Mouse (Mus musculus) left cerebral cortex, adult 11 months (tissue): ENCODE results near the gene Chrd.

Source experiments
- DNase-seq: peaks from one replicate; pipeline ENCODE4 v3.0.0; 2022; ENCODE audit warnings: low spot score

The Chrd gene

DNA sequence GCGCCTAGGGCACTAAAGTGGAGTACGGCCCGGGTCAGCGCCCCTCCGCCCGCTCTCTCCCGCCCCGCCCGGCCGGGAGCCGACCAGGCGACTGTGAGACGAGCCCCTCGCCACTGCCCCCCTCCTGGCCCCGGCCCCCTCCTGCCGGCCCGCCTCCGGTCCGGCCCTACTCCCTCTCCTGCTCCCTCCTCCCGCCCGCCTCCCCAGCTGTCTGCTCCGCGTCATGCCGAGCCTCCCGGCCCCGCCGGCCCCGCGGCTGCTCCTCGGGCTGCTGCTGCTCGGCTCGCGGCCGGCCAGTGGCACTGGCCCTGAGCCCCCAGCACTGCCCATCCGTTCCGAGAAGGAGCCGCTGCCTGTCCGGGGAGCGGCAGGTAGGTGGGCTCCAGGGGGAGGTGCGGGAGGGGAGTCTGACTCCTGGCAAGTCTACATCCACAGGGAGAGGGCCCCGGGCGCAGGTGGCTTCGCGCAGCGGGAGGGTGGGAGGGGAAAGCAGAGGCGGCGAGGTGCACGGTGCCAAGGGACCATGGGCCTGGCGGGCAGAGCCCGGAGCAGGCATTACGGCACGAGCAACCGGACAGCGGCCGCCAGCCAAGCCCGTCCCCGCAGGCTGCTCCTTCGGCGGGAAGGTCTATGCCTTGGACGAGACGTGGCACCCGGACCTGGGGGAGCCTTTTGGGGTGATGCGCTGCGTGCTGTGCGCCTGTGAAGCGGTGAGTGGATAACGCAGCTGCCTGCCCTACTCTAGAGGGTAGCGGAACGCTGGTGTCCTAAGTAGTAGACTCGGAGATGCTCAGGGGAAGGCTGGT, at the start of gene Chrd:
Gene Chrd, plus strand, starts transcription at position 203 of the 806 bp plus-strand sequence.
- DNase-seq: no peak

DNA sequence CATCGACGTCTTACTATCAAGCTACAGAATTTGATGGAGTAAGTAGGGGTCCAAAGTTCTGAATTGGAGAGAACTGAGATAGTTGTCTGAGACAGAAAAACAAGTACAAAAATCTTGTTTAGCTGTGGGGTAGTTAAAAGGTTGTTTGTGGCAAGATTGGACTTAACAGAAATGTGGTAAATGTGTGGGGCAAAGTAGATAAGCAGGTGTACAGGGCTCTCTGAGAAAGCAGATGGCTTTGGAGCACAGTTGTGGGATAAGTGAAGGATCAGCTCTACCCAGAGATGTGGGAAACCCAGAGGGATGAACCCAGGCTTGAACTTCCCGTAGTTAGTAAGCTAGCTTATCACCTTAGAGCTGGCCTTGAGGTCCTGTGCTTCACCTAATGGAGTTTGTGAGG, 42.2 kb upstream of the Chrd start:
- DNase-seq: no peak

DNA sequence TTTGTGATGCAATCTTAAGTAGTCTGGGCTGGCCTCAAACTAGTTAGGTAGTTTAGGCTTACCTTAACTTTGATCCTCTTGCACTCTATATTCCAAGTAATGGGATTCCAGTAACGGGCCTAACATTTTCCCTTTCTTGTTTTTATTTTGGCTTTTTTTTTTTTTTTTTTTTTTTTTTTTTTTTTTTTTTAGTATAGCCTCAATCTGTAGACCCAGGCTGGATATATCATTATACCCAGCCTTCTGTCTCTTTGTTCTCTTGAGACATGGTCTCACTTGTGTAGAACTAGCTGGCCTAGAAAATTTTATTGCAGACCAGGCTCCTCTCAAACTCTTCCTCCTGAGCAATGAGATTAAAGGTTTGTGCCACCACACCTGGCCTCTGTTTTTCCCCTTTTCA, 41.3 kb upstream of the Chrd start:
- no peak for DNase-seq

DNA sequence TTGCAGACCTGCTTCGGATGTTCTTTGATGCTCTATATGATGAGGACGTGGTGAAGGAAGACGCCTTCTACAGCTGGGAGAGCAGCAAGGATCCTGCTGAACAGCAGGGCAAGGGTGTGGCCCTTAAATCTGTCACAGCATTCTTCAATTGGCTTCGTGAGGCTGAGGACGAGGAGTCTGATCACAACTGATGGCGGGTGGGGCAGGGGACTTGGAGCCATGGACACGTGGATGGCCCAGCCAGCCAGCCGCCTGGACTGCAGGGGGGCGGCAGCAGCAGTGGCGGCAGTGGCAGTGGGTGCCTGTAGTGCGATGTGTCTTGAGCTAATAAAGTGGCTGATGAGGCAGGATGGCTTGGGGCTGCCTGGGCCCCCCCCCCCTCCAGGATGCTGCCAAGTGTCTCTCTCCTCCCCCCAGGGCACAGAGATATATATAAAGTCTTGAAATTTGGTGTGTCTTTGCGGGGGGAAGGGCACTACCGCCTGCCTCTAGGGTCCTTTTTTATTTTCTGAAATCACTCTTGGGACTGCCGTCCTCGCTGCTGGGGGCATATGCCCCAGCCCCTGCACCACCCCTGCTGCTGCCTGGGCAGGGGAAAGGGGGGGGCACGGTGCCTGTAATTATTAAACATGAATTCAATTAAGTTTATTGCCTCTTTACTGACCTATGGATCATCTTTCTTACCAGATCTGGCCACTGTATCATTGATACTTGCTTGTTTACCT, 40.5 kb upstream of the Chrd start:
- DNase-seq: no peak

DNA sequence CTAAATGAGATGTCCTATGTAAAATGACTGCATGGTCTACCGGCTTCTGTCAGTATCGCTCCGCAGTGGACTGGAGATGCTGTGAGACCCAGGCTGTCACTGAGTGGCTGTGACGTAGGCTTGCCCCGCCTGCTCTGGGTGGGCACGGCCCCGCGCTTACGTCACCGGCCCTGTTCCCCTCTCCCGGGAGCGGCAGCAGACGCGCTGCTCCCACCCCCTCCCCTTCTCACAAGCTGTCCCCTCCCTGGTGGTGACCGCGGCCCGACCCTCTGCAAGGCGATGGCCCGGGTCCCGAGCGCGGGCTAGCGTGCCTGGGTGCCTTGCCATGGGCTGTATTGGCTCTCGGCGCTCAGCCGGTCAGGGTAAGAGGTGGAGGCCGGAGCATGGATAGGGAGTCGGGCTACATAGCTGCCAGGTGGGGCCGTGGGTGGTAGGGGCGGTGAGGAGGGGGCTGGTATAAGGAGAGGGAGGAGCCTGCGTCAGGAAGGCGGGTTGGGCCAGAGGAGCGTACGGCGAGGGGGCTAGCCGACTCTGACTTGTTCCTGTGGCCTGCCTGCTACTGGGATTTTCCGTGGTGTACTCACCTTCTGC, 39.7 kb upstream of the Chrd start, which contains the start of gene Fam131a:
Gene Fam131a, plus strand, starts transcription at position 131 of the 591 bp plus-strand sequence.
- DNase-seq: peak; percentile 92

DNA sequence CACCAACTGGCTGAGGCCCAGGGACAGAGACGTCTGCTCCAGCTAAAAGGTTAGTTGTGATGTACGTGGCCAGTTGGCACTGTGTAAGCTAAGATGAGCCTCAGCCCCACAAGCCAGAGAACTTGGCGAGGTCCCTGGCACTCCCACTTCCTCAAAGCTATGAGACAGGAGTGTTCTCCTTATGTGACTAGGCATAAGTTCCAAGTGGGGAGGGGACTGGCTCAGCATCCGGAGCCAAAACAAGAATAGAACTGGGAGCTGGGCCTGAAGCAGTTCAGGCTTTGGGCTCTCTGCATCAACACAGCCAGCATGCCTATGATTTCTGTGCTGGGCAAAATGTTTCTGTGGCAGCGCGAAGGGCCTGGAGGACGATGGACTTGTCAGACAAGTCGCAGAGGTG, 38.1 kb upstream of the Chrd start:
- no peak for DNase-seq

DNA sequence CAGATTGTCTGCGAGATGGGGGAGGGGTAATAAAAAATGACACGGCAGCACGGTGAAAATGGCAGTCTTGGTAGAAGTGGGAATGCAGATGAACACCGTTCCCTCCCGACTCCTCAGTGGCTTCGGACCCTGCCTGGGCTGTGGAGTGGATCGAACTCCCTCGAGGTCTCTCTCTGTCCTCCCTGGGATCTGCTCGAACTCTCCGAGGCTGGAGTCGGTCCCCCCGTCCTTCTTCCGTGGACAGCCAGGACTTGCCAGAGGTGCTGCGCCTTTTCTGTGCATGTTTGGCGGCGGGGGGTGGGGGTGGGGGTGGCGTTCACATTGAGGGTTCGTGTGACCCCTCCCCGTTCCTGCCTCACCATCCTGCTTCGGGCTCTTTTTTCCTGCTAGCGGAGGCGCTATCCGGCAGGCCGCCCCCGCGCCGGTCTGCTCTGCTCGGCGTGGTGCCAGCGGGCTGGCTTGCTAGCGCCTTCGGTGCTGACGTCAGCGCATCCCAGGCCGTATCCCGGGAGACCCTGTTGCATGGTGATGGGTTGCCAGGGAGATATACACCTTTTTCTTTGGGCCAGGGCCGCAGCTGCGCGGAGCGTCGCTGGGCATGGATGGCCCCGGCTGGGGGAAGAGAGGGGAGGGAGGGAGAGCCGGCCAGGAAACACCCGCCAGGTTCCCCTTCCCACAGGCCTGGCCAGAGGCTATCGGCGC, 37.2 kb upstream of the Chrd start:
- DNase-seq: peak; percentile 93

DNA sequence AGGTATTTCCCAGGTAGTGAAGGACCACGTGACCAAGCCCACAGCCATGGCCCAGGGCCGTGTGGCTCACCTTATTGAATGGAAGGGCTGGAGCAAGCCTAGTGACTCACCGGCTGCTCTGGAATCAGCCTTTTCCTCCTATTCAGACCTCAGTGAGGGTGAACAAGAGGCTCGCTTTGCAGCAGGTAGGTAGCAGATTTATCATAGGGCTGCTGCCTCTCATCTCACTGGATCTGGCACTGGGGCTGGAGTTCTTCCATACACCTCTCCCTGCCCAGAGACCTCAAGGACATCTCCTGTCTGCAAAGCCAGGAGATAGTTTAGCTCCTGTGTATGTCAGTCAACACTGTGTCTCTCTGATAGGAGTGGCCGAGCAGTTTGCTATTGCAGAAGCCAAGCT, 33.7 kb upstream of the Chrd start:
- no peak for DNase-seq

DNA sequence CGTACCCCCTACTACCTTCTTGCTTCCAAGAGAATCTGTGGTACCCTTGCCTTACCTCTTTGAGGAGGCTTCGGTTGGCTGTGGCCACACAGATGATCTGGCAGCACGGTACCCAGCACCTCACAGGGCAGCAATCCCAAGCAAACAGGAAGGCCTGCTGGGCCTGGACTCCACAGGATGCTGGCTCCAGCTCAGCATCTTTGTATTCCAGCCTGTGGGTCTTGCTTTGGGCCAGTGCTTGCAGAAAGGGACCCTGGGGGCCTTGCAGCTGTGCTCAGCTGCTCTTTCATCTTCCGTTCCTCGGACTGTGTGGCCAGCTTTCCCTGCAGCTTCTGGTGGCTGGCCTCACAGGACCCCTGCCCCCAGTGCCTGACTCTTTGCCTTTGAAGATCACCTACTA, 32.9 kb upstream of the Chrd start:
- DNase-seq: no peak

DNA sequence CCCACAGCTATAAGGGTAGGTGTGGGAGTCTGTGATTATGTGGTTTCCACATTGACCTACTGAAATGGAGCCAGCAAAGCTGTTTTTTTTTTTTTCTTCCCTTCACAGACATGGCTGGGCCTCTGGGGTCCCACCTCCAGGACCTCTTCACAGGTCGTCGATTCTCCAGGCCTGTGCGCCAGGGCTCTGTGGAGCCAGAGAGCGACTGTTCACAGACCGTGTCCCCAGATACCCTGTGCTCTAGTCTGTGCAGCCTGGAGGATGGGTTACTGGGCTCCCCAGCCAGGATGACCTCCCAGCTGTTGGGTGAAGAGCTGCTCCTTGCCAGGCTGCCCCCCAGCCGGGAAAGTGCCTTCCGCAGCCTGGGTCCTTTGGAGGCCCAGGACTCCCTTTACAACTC, 31.6 kb upstream of the Chrd start:
- no peak for DNase-seq

DNA sequence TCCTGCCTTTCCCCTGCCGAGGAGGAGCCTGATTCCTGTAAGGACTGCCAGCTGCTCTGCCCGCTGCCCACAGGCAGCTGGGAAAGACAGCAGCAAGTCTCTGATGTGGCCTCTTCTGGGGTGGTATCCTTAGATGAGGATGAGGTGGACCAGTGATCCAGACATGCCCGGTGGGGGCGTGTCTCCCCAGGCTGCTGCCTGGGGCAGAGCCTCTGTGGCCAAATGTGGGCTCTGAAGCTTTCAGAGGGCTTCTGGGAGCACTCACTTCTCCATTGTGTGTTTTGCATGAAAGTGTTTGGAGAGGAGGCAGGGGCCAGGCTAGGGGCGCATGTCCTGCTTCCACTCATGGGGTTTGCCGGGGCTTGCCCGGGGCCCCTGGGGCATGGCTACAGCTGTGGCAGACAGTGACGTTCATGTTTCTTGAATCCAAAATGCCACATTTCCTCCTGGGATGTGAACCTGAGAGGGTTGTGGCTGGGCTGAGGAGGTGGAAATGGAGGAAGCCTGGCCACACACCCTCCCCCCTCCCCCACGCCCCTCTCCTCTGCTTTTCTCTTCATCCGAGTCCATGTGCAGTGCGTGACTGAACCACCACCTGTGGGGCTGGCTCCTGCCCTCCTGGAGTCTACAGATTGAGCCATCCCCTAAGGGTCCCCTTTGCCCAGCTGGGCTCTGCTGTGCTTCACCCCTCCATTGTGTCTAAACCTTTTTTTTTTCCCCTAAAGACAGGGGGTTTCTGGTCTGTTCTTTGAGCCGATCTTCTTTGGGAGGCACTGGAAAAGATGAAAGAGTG, 31.0 kb upstream of the Chrd start:
- no peak for DNase-seq

DNA sequence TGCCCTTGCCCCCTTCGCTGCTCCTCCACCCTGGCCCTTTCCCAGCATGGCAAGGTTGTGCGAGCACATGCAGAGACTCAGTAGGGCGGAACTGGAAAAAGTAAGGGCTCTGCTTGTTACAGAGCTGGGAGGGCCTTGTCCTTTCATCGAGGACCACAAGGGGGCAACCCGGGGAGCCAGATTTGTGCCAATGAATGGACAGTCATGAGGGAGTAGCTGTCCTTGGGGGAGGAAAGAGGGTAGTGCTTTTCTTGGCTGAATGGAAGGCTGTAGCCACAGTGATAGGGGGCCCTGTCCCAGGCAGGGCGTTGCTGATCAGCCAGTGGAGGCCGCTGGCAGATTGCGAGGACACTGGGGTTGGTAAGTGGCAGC, 30.4 kb upstream of the Chrd start:
- no peak for DNase-seq

DNA sequence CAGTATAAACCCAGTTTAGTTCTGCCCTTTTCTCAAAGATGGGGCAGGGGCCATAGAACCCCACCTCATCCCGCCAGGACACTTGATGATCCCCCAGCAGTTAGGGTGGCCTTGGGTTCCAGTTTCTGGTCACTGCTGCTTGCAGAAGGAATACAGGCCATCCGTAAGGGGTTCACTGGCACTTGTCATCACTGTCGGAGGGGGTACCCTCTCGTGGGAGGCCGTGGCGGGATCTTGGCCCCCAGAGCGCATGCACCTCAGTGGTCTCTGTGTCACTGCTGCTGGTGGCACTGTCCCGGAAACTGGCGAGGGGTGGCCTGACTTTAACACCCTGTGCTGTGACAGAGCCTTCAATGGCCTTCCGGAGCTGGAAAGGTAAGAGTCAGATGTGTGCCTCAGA, 29.9 kb upstream of the Chrd start:
- DNase-seq: no peak

DNA sequence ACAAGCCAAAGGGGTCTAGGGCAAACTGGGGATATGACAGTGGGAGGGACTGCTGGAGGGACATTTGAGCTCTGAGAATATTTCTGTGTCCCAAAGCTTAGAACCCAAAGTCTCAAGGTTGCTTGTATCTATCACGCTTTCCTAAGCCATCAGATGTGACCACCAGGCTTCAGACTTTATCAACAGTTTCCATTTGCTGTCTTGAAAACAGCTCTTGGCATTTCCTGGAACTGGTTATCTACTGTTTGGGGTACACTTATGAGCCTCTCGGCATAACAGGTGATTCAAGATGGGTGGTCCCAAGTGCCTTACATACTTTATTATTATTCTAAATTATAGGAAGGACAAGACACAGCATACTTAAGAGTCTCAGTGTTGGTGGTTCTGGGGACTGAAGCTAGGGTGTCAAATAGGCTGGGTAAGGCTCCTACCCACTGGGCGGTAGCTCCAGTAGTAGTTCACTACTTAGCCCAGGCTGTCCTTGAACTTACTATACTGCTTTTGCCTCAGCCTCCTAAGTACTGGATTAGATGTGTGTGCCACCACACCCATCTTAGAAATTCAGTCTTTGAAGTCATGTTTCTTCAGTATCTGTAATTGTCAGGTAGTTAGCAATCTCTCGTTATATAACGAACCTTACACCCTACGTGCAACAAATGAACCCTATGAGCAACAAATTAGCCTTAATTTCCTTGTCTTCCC, 29.1 kb upstream of the Chrd start:
- no peak for DNase-seq

DNA sequence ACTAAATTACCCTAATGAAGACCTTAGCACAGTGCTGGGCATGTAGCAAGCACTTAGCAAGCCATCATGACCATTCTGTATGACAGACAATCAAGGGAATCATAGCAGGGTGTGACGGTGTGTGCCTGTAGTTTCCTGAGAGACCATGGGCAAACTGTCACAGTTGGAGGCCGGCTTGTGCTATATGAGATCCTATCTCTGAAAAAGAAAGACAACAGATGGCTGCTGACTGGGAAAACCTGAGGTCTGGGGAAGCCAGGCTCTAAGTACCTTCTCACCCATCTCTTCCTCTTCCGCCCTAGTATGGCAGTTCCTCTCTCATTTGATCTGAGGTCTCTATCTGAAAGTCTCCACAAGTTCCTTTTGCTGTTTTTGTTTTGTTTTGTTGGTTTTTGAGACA, 27.1 kb upstream of the Chrd start:
- DNase-seq: no peak

DNA sequence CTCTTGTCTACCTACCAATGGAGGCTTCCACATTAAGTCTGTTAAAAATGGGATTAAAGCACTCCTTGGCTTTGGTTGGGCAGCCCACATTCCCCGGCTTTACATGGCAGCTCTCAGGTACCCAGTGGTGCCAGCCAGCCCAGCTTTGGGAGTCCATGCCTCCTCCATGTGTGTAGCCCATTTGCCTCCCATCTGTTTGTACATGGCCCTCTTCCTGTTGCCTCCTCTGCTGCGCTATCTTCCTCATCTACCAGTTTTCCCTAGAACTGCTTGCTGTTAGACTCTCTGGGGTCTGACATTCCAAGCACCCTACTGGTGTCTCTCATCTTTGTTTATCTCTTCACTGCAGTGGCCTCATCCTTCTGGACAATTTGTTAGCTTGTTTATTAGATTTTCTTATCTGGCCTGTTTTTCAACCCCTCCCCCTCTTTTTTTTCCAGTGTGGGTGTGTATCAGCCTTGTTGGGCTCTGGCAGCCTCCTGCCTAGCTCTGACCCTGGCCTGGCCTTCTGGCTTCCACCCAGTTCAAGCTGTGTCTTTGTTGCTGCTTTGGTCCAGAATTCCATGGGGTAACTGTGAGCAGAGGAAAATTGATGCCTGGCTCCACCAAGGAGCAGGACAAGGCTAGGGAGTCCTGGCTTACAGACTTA, 26.4 kb upstream of the Chrd start:
- no peak for DNase-seq

DNA sequence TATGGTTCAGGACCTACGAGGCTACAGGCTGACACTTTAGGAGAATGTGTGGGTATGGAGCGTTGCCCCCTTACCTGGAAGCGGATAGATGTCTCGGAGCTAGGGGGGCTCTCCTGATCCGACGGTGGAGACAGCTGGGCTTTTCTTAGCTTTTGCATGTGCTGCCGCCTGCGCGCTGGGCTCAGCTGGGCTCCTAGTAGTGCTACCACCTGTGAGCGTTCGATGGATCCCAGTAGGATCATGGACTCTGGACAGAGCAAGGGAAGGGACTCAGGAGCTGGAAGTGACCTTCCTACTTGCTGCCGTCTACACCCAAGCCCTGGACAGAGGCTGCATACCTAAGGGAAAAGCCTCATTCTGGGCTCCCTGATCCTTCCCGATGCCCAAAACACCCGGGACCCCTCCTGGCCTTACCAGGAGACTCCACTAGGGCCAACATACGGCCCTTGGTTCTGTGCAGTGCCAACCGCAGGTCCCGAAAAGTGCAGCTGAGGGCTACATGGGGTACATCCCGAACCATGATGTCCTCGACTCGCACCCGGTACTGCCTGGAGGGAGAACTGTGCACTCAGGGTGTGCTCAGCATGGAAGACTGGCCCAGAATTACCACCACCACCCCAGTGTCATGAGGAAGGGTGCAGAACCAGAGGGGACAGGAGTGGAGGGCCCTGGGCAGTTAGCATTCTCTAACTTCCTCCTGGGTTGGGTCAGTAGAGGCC, 24.5 kb upstream of the Chrd start:
- DNase-seq: no peak

DNA sequence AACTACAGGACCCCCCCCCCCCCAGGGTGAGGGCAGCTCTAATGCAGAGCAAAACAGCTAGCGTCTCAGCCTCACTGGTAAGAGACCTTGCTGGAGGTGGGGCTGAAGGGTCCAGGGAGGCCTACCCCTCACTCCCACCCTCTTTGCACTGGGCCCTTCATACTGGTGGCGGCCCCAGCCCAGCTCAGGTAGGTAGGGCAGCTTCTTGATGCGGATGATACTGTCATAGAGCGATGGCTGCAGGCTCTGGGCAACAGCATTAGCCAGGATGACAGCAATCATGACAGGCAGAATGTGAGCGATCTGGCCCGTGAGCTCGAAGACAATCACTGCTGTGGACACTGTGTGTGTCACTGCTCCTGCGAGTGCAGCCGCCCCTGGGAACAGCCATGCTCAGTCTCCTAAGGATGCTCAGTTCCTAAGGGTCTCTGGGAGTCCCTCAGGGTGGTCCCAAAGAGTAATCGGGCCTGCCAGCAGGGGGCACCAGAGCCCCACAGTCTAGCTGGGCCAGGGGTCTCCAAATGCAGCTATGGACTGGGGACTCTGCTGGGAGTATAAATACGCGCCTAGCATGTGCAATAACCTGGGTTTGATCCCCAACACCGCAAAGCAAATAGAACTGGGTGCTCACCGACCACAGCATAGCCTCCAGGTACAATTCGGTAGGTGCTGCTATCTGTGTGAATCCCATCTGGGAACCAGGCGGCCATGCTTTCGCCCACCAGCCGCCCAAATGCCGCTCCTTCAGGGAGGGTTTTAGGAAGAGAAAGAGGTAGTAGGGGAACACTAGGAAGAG, 23.8 kb upstream of the Chrd start:
- DNase-seq: no peak

DNA sequence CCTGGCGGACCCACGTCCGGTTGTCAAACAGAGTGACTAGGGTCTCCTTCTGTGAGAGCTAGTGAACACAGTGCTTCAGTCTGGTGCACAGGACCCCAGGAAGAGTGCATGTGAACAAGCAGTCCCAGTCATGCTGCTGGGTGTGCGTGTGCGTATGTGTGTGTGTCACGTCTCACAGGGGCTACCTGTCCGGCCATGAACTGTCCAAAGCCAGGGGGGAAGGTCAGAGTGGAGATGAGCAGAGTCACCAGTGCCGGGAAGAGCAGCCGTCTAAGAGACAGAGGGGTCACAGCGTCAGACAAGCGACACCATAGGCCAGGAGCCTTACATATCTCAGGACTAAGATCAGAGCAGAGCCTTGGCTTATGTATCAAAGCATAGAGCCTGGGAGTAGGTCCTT, 22.6 kb upstream of the Chrd start:
- DNase-seq: no peak
